Mouse (Mus musculus) forebrain, embryonic 11.5 days (tissue): ENCODE measurements at regions not wholly inside any gene's neighbourhood (a gene's known extent, or its start where the extent isn't known, plus 50 kb on each side); places are given as distances from the start of the nearest gene placed in this dataset.
"Not testable (repeated sequence)": the region's sequence is repeated elsewhere in the genome, so short reads cannot be mapped to it uniquely, and the experiment has no call there.

ENCODE experiments used
- ATAC-seq: fragments of 200-750 bp; cut with Nextera tagmentation; replicated peaks from 2 replicates; pipeline ENCODE4 v1.8.0; 2017; ENCODE audit warnings: moderate TSS enrichment; ENCODE audit not compliant: low FRiP score
- DNase-seq: peaks from one replicate; pipeline ENCODE4 v3.0.0-alpha.2; 2017; ENCODE audit warnings: low spot score
- H3K27ac ChIP-seq: fragments of 300-500 bp; sonication (generic); 2 replicates; pipeline ENCODE4 v1.5.1; 2014; ENCODE audit warnings: low read depth, low read length
- H3K27me3 ChIP-seq: fragments of 300-500 bp; sonication (generic); 2 replicates; pipeline ENCODE4 v1.6.1; 2014; ENCODE audit warnings: mild to moderate bottlenecking, low read length, mixed read lengths; ENCODE audit not compliant: control insufficient read depth, insufficient read depth
- H3K36me3 ChIP-seq: fragments of 300-500 bp; sonication (generic); 2 replicates; pipeline ENCODE4 v1.6.1; 2014; ENCODE audit warnings: mild to moderate bottlenecking, low read length, moderate library complexity, mixed read lengths; ENCODE audit not compliant: control insufficient read depth, insufficient read depth
- H3K4me1 ChIP-seq: fragments of 300-500 bp; sonication (generic); replicated peaks from 2 replicates; pipeline ENCODE4 v1.6.1; 2014; ENCODE audit warnings: low read length, mixed read lengths; ENCODE audit not compliant: control insufficient read depth, insufficient read depth
- H3K4me2 ChIP-seq: fragments of 300-500 bp; sonication (generic); 2 replicates; pipeline ENCODE4 v1.6.1; 2014; ENCODE audit warnings: low read depth, mild to moderate bottlenecking, low read length, moderate library complexity, mixed read lengths; ENCODE audit not compliant: severe bottlenecking
- H3K4me3 ChIP-seq: fragments of 300-500 bp; sonication (generic); 2 replicates; pipeline ENCODE4 v1.5.1; 2014; ENCODE audit warnings: low read depth, low read length
- H3K9ac ChIP-seq: fragments of 300-500 bp; sonication (generic); 2 replicates; pipeline ENCODE4 v1.6.1; 2014; ENCODE audit warnings: low read length
- H3K9me3 ChIP-seq: fragments of 300-500 bp; sonication (generic); 2 replicates; pipeline ENCODE4 v1.6.1; 2016; ENCODE audit warnings: low read length, mixed read lengths; ENCODE audit not compliant: control insufficient read depth
- WGBS: fragments of 180-500 bp; shearing (Covaris S2); extraction: QIAGEN DNeasy Blood & Tissue Kit; methylation state at CpG from one replicate; pipeline ENCODE4 v1.1.7; 2014; 5-methylcytosine and 5-hydroxymethylcytosine counted together

GRCm38 (mm10) chr17:4891576-4891975 lies 102.6 kb upstream of the Arid1b start:
- H3K4me1 ChIP-seq, result no peaks in the 10 kb centered on the region
- no peaks in the 10 kb centered on the region for H3K27me3 ChIP-seq
- H3K27ac ChIP-seq, result no peak overlapping the region
- WGBS, result 93% methylated on average over 8 of the region's 8 CpGs
- no peaks in the 10 kb centered on the region for H3K9me3 ChIP-seq
- DNase-seq, result no peak
- no peak overlapping the region for H3K9ac ChIP-seq
- no peak overlapping the region for H3K4me3 ChIP-seq
- H3K36me3 ChIP-seq, result no peaks in the 10 kb centered on the region
- no peak overlapping the region for H3K4me2 ChIP-seq
- no peak for ATAC-seq

GRCm38 (mm10) chr17:4894756-4895330 lies 99.3 kb upstream of the Arid1b start:
- WGBS, result 94% methylated on average over 10 of the region's 10 CpGs
- not testable (repeated sequence) for H3K4me3 ChIP-seq, H3K9me3 ChIP-seq, H3K4me1 ChIP-seq, H3K36me3 ChIP-seq, H3K27ac ChIP-seq, ATAC-seq, H3K9ac ChIP-seq, DNase-seq, H3K4me2 ChIP-seq, H3K27me3 ChIP-seq

GRCm38 (mm10) chr17:4903129-4903528 lies 91.0 kb upstream of the Arid1b start:
- ATAC-seq, result no peak
- H3K36me3 ChIP-seq, result no peaks in the 10 kb centered on the region
- no peak for DNase-seq
- no peaks in the 10 kb centered on the region; the same call in 1 of the 2 replicates for H3K4me1 ChIP-seq
- no peak overlapping the region for H3K4me3 ChIP-seq
- no peaks in the 10 kb centered on the region for H3K9me3 ChIP-seq
- H3K9ac ChIP-seq, result no peak overlapping the region
- no peak overlapping the region for H3K4me2 ChIP-seq
- H3K27me3 ChIP-seq, result no peaks in the 10 kb centered on the region
- 86% methylated on average over 3 of the region's 3 CpGs for WGBS
- no peak overlapping the region for H3K27ac ChIP-seq

- H3K27ac ChIP-seq, result peak overlapping the region; percentile 98
- H3K27me3 ChIP-seq, result no peaks in the 10 kb centered on the region
- H3K9me3 ChIP-seq, result no peaks in the 10 kb centered on the region
- no peak for ATAC-seq
- H3K9ac ChIP-seq, result peak overlapping the region; percentile 30; the same call in 1 of the 2 replicates
- WGBS, result 41% methylated on average over 3 of the region's 3 CpGs
- DNase-seq, result no peak
- no peak overlapping the region for H3K4me3 ChIP-seq
- H3K4me2 ChIP-seq, result no peak overlapping the region; the same call in 1 of the 2 replicates
- no peaks in the 10 kb centered on the region; the same call in 1 of the 2 replicates for H3K4me1 ChIP-seq
- H3K36me3 ChIP-seq, result no peaks in the 10 kb centered on the region
Measured at GRCm38 (mm10) chr17:4906504-4906903, 87.6 kb upstream of the Arid1b start.

GRCm38 (mm10) chr17:4907181-4907752 lies 86.9 kb upstream of the Arid1b start:
- peak; percentile 81 for ATAC-seq
- no peaks in the 10 kb centered on the region for H3K27me3 ChIP-seq
- H3K4me3 ChIP-seq, result peak overlapping the region; percentile 44
- peak overlapping the region; percentile 71 for H3K4me2 ChIP-seq
- no peaks in the 10 kb centered on the region for H3K36me3 ChIP-seq
- H3K27ac ChIP-seq, result peak overlapping the region; percentile 98
- no peaks in the 10 kb centered on the region for H3K9me3 ChIP-seq
- peak overlapping the region; percentile 79 for H3K9ac ChIP-seq
- H3K4me1 ChIP-seq, result no peaks in the 10 kb centered on the region; the same call in 1 of the 2 replicates
- DNase-seq, result peak; percentile 82
- 0% methylated on average over 14 of the region's 14 CpGs for WGBS

- Histone ChIP-seq H3K36me3 (no peaks in the 10 kb centered on the region), H3K4me1 (no peaks in the 10 kb centered on the region; the same call in 1 of the 2 replicates), H3K4me3 (peak overlapping the region; percentile 44), H3K27me3 (no peaks in the 10 kb centered on the region), H3K9ac (peak overlapping the region; percentile 79), H3K9me3 (no peaks in the 10 kb centered on the region), H3K27ac (peak overlapping the region; percentile 98), H3K4me2 (peak overlapping the region; percentile 71)
- WGBS, result under 1% methylated on average over 68 of the region's 85 CpGs
- ATAC-seq, result peak; percentile 94
- DNase-seq, result peak; percentile 97
Measured at GRCm38 (mm10) chr17:4907841-4908571, 86.1 kb upstream of the Arid1b start.

GRCm38 (mm10) chr17:4908572-4908965 lies 85.6 kb upstream of the Arid1b start:
- no peak for DNase-seq
- 3% methylated on average over 17 of the region's 17 CpGs for WGBS
- no peaks in the 10 kb centered on the region for H3K27me3 ChIP-seq
- peak overlapping the region; percentile 71 for H3K4me2 ChIP-seq
- peak overlapping the region; percentile 98 for H3K27ac ChIP-seq
- ATAC-seq, result peak; percentile 49
- H3K9ac ChIP-seq, result peak overlapping the region; percentile 79
- H3K4me1 ChIP-seq, result no peaks in the 10 kb centered on the region; the same call in 1 of the 2 replicates
- H3K4me3 ChIP-seq, result peak overlapping the region; percentile 44
- H3K9me3 ChIP-seq, result no peaks in the 10 kb centered on the region
- H3K36me3 ChIP-seq, result no peaks in the 10 kb centered on the region

- Histone ChIP-seq H3K9ac (no peak overlapping the region), H3K4me1 (no peaks in the 10 kb centered on the region; the same call in 1 of the 2 replicates), H3K27ac (no peak overlapping the region), H3K4me2 (no peak overlapping the region), H3K27me3 (no peaks in the 10 kb centered on the region), H3K9me3 (no peaks in the 10 kb centered on the region), H3K36me3 (no peaks in the 10 kb centered on the region), H3K4me3 (no peak overlapping the region)
- 81% methylated on average over 5 of the region's 5 CpGs for WGBS
- no peak for ATAC-seq
- DNase-seq, result no peak
Measured at GRCm38 (mm10) chr17:4910182-4910581, 84.0 kb upstream of the Arid1b start.
